Mouse (Mus musculus): Measurements from ENCODE around the gene Spink4. TPM values are rescaled to one million over a fixed set of nuclear protein-coding genes. Genes with fewer than 3 reads are reported as not detected.

Gene Spink4
- not detected in 4 replicates for total RNA-seq (2023; ENCODE audit: inconsistent age)

DNA sequence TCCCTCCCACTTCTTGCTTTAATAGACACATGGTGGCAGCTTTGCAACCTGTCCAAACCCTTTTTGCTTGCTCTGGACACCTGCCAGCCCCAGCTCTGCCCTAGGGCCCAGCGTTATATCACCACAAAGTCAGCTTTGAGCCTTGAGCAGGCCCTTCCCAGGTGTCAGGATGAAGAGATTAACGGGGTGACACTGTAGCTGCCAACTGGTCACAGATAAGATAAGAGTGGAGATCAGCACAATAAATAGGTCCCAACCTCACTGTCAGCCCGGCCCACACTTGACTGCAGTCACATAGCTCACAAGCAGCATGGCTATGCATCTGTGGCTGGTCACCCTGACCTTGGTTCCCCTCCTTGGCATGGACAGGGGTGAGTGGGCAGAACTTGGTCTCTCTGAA lies at the start of gene Spink4:
TSS of gene Spink4 (plus strand) at position 268 of the 400 bp plus-strand sequence.

DNA sequence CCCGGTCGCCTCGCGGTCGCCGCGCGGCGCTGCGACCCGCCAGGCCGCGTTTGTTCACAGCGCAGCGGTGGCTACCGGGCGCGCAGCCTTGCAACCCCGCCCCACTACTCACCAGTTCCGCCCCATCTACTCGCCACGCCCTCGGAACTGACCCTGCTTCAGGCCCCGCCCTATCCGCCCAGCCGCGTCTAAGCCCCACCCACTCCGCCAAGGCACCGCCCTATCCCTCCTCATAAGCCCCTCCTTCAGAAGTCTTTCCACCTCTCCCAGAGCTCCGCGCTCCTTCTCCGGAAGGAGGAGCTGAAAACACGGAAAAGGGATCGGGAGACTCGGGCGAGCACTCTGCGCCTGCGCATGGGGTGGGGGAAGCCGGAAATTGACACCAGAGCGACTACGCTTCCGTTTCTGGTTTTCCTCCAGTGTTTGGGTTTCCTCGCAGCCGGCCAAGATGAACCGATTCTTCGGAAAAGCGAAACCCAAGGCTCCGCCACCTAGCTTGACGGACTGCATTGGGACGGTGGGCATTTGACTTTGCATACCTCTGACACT lies 28.4 kb downstream of the Spink4 start, which contains the start of the genes Bag1 and Chmp5:
TSS of gene Bag1 (minus strand) at position 135 of the 549 bp plus-strand sequence.
TSS of gene Chmp5 (plus strand) at position 248 of the 549 bp plus-strand sequence.

DNA sequence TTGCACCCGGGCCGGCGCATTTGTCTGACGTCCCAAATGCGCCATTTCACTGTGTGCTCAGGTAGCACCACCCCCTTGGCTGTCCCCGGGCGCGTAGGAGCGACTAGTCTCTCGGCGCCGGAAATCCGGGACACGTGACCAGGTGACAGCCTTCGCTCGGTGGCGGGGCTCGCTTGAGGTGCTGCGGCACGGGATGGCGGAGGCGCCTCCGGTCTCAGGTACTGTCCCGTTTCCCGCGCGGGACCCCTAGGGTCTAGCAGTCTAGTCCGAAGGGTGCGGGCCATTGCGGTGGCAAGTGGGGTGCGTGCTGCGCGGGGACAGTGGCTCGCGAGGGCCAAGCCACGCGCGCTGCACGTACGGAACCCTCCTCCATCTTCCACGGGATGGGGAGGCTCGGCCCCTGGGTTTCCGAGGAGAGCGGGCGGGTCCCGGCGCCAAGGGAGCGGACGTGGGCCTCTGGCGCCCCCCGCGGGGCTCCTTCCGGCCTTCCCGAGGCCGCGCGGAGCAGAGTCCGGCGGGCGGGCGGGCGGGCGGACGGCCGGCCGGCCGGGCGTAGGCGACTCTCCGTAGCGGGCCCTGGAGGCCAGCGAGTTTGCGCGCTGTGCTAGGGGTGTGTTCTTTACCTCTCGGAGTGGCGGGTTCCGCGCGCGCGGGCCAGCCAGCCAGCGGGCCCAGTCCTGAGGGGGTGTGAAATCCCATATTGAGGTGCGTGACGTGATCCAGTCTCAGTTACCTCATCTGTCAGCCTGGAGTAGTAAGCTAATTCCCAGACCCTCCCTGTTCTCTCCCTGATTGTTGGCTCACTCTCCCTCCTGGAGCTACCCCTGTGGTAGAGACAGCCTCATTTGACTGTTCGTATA lies 51.2 kb downstream of the Spink4 start, which contains the start of gene Nfx1:
TSS of gene Nfx1 (plus strand) at position 65 of the 860 bp plus-strand sequence.

Other genes starting within 250 kb of the Spink4 start
- 27.8 to 31.4 TPM (median 29.2 TPM) in 4 replicates for gene Aptx, start 216.9 kb upstream of the Spink4 start, total RNA-seq (2023; ENCODE audit: inconsistent age)
- 336 to 421 TPM (median 341 TPM) in 4 replicates for gene Dnaja1, start 197.9 kb upstream of the Spink4 start, total RNA-seq (2023; ENCODE audit: inconsistent age)
- gene Smu1, start 162.1 kb upstream of the Spink4 start, total RNA-seq (2023; ENCODE audit: inconsistent age), result 80.4 to 88.6 TPM (median 83.2 TPM) in 4 replicates
- gene B4galt1, start 66.0 kb upstream of the Spink4 start, total RNA-seq (2023; ENCODE audit: inconsistent age), result 38.7 to 46.9 TPM (median 44.5 TPM) in 4 replicates
- gene Bag1, start 28.2 kb downstream of the Spink4 start, total RNA-seq (2023; ENCODE audit: inconsistent age), result 67.1 to 76.2 TPM (median 69.8 TPM) in 4 replicates
- gene Chmp5, start 28.4 kb downstream of the Spink4 start, total RNA-seq (2023; ENCODE audit: inconsistent age), result 39.0 to 41.9 TPM (median 41.0 TPM) in 4 replicates
- gene Nfx1, start 50.9 kb downstream of the Spink4 start, total RNA-seq (2023; ENCODE audit: inconsistent age), result 88.4 to 105 TPM (median 96.2 TPM) in 4 replicates
- gene Aqp7, start 128.1 kb downstream of the Spink4 start, total RNA-seq (2023; ENCODE audit: inconsistent age), result not detected in 4 replicates
- gene Aqp3, start 178.1 kb downstream of the Spink4 start, total RNA-seq (2023; ENCODE audit: inconsistent age), result 0.96 to 2.1 TPM (median 1.0 TPM) in 3 of 4 replicates, not detected in the other
- gene Nol6, start 204.4 kb downstream of the Spink4 start, total RNA-seq (2023; ENCODE audit: inconsistent age), result 56.9 to 65.9 TPM (median 59.5 TPM) in 4 replicates
- 83.4 to 97.4 TPM (median 91.0 TPM) in 4 replicates for gene Ube2r2, start 215.7 kb downstream of the Spink4 start, total RNA-seq (2023; ENCODE audit: inconsistent age)